Mouse (Mus musculus) adrenal gland, postnatal 25 days (tissue): ENCODE results near the gene Zic4. TPM values are rescaled to one million over a fixed set of nuclear protein-coding genes. Genes with fewer than 3 reads are reported as not detected.

Source experiments
- DNase-seq: peaks from one replicate; pipeline ENCODE4 v3.0.0; 2021; ENCODE audit warnings: mixed read lengths
- total RNA-seq: library from RNA; stranded (reverse); gene quantifications from 2 replicates; pipeline ENCODE4 v1.2.3, GENCODE M21; 2021

Zic4 gene
- total RNA-seq, 1 experiment from 2014 or later, result not detected

- DNase-seq, result no peak
Measured at GRCm38 (mm10) chr9:91404229-91404628, 42.0 kb downstream of the Zic4 start.

DNA sequence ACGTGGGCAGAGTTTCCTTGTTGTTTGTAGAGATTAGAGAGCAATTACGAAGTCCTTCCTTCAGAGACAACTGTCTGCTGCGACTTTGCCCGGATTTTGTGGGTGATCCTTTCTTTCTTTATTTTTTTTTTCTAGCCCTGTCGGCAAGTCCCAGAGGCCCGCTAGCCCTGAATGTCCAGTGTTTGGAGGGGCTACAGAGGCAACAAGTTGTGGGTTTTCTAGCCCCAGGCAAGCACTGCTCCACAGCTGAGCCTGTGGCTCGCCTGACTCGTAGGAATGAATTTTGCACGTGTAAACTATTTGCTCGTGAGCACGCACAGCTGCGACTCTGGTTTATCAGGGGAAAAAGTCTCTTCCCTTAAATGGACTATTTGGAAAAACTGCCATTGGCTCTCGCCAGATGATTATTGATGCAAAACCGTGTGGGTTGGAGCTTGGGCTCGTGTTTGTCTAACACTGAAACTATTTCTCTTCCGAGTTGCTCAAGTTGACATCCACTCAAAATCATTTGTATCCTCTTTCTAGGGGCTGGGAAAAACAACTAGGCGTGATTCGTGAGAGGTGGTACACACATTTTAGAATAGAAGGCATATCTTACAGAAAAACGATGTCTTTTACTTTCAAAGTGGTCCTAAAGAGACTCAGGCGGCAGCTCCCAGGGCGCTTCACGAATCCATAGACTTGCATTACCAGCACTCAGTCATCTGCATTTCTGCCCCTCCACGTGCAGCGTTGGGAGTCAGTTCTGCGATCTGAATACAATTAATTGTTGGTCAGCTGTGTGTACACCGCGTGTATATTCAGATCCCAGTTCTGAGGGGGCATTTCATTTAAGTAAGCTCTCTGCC is 42.9 kb downstream of the Zic4 start:
- no peak for DNase-seq

- no peak for DNase-seq
Measured at GRCm38 (mm10) chr9:91405753-91406178, 43.6 kb downstream of the Zic4 start.

DNA sequence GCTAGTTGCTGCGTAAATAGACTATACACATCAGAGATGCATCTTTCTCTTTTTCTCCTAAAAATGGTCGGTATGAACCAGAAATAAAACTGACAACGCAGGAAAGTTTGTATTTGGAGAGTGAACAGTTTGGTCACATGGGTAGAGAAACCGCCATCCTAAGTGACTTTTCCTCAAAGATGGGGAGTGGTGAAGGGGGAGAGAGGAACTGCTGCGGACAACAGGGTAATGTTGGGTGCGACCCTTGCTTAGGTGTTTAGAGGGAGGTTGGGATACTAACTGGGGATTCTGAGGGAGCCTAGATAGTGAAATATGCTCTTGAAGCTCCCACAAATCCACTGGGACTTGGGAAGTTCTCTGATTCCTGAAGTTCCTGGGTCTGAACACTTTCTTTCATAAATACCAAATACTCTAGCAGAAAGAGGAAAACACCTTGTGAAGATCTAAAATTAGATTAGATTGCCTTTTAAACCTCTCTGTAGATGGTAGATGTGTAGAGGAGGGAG is 44.1 kb downstream of the Zic4 start:
- DNase-seq, result no peak

DNA sequence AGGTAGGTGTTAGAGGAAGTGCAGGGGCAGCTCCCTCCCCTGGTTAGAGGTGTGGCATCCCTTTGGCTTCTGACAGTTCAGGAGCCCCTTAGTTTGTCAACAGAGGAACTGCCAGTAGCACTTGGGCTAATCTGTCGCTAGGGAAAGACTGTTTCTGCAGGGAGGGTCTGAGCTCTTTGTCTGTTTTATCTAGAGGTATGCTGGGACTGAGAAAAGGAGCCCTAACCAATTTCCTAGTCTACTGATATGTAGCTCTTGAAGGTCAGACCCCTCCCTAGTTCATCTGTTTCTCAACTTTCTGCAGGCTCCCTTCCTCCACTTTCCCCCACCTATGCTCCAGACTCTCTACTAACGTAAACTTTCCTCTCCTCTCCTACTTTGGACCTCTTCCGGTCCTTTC is 47.6 kb downstream of the Zic4 start:
- no peak for DNase-seq

GRCm38 (mm10) chr9:91414007-91414661 is 51.9 kb downstream of the Zic4 start:
- DNase-seq, result no peak

- DNase-seq, result no peak
Measured at GRCm38 (mm10) chr9:91420441-91420840, 58.2 kb downstream of the Zic4 start.

Other genes with a start within 250 kb of the Zic4 start
- gene Zic1, start 3.4 kb downstream of the Zic4 start, total RNA-seq, result not detected in 2 replicates